Mouse (Mus musculus): ENCODE measurements around the gene Abl2.

DNA sequence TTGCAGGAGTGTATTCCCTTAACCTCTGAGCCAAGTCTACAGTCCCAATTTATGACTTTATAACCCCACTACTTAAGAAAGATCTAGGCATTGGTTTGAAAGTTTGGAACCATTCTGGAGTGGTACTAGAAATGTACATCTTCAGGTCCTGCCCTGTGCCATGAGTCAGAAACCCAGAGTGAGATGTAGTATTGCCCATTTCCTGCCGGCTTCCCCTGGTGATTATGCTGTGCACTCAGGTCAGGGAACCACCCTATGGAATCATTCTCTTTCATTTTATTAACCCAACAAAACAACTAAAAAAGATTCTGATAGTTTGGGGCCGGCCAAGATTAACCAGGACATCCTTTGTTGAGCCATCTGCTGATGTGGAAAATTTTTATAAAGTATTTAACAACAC is 47.4 kb downstream of the Abl2 start:
- TF ChIP-seq CHD2 (IDR thresholded peaks at IDR 0.05; ENCODE audit: low read depth, low read length): no peak
- TF ChIP-seq HCFC1 (IDR thresholded peaks at IDR 0.05; ENCODE audit: borderline replicate concordance, insufficient read depth, low read length): no peak
- TF ChIP-seq ZNF384 (IDR thresholded peaks at IDR 0.05; ENCODE audit: low read depth, low read length): no peak
- no peak for TF ChIP-seq ZC3H11A (IDR thresholded peaks at IDR 0.05; ENCODE audit: borderline replicate concordance, low read depth, low read length)
